Mouse (Mus musculus) c-Kit-positive CD71-negative TER-119-negative erythroid progenitor cells, embryonic 14.5 days (primary cell): ENCODE data around the gene Atp5c1.

Experiments
- DNase-seq: peaks from one replicate; pipeline ENCODE4 v3.0.0-alpha.2; 2013; ENCODE audit warnings: low read depth

Gene Atp5c1

GRCm38 (mm10) chr2:10080310-10081010 lies at the start of gene Atp5c1, which contains the start of gene Kin:
Atp5c1 (minus strand) TSS chr2:10080510.
Kin (plus strand) TSS chr2:10080593.
- DNase-seq, result peak; percentile 93

- no peak for DNase-seq
Measured at GRCm38 (mm10) chr2:10128571-10128970, 48.3 kb upstream of the Atp5c1 start.

- no peak for DNase-seq
Measured at GRCm38 (mm10) chr2:10127471-10127870, 47.2 kb upstream of the Atp5c1 start.

- DNase-seq, result no peak
Measured at GRCm38 (mm10) chr2:10126122-10126521, 45.8 kb upstream of the Atp5c1 start.

- no peak for DNase-seq
Measured at GRCm38 (mm10) chr2:10121826-10122225, 41.5 kb upstream of the Atp5c1 start.

- no peak for DNase-seq
Measured at GRCm38 (mm10) chr2:10119276-10119675, 39.0 kb upstream of the Atp5c1 start.

- DNase-seq, result no peak
Measured at GRCm38 (mm10) chr2:10118751-10119150, 38.4 kb upstream of the Atp5c1 start.

GRCm38 (mm10) chr2:10108535-10109189 lies 28.4 kb upstream of the Atp5c1 start:
- DNase-seq, result no peak

- peak; percentile 35 for DNase-seq
Measured at GRCm38 (mm10) chr2:10101180-10101579, 20.9 kb upstream of the Atp5c1 start.

- no peak for DNase-seq
Measured at GRCm38 (mm10) chr2:10100471-10100870, 20.2 kb upstream of the Atp5c1 start.

GRCm38 (mm10) chr2:10098598-10099215 lies 18.4 kb upstream of the Atp5c1 start:
- peak; percentile 44 for DNase-seq

- no peak for DNase-seq
Measured at GRCm38 (mm10) chr2:10094327-10095100, 14.2 kb upstream of the Atp5c1 start.

- DNase-seq, result no peak
Measured at GRCm38 (mm10) chr2:10087256-10087850, 7.0 kb upstream of the Atp5c1 start.

GRCm38 (mm10) chr2:10082737-10083136 lies 2.4 kb upstream of the Atp5c1 start:
- DNase-seq, result no peak

- no peak for DNase-seq
Measured at GRCm38 (mm10) chr2:10081453-10082080, 1.3 kb upstream of the Atp5c1 start.

- no peak for DNase-seq
Measured at GRCm38 (mm10) chr2:10079745-10080309, 483 bp downstream of the Atp5c1 start.

- no peak for DNase-seq
Measured at GRCm38 (mm10) chr2:10076675-10077074, 3.6 kb downstream of the Atp5c1 start.

GRCm38 (mm10) chr2:10074470-10074869 lies 5.8 kb downstream of the Atp5c1 start:
- no peak for DNase-seq

- no peak for DNase-seq
Measured at GRCm38 (mm10) chr2:10071751-10072150, 8.6 kb downstream of the Atp5c1 start.

GRCm38 (mm10) chr2:10058836-10059235 lies 21.5 kb downstream of the Atp5c1 start:
- DNase-seq, result no peak

GRCm38 (mm10) chr2:10051996-10052395 lies 28.3 kb downstream of the Atp5c1 start:
- DNase-seq, result no peak
